Mouse (Mus musculus): Measurements from ENCODE around the gene Pogk. TPM values are rescaled to one million over a fixed set of nuclear protein-coding genes. Genes with fewer than 3 reads are reported as not detected.

Pogk gene
- polyA plus RNA-seq, 1 experiment from 2014 or later = 9.3 TPM

GRCm38 (mm10) chr1:166379013-166379629 lies 30.5 kb downstream of the Pogk start, which contains the start of gene Tada1:
Gene Tada1 (plus strand): TSS chr1:166379097.
- Histone ChIP-seq H3K4me1 (replicated peaks) (peaks cover 18% of the 10 kb centered on the region), H3K27ac (peak within 1 kb of the TSS; percentile 96), H3K9me3 (replicated peaks) (no peaks in the 10 kb centered on the region), H3K36me3 (peaks cover 14% of the 10 kb centered on the region), H3K4me2 (peak within 1 kb of the TSS; percentile 76), H3K9ac (peak within 1 kb of the TSS; percentile 99), H3K27me3 (no peaks in the 10 kb centered on the region), H3K4me3 (peak within 1 kb of the TSS; percentile 94)
- ATAC-seq (replicated peaks; ENCODE audit: insufficient number of reproducible peaks, insufficient read depth, low FRiP score, low read depth) = peak; percentile 94
- under 1% methylated on average over 61 of the region's 81 CpGs for WGBS

- ATAC-seq (replicated peaks; ENCODE audit: insufficient number of reproducible peaks, insufficient read depth, low FRiP score, low read depth) = no peak
- Histone ChIP-seq H3K4me3 (peak overlapping the region; percentile 94), H3K4me2 (peak overlapping the region; percentile 76), H3K4me1 (replicated peaks) (peaks cover 18% of the 10 kb centered on the region), H3K9ac (peak overlapping the region; percentile 60), H3K27ac (peak overlapping the region; percentile 96), H3K36me3 (peaks cover 10% of the 10 kb centered on the region), H3K9me3 (replicated peaks) (no peaks in the 10 kb centered on the region), H3K27me3 (no peaks in the 10 kb centered on the region)
- 5% methylated on average over 20 of the region's 21 CpGs for WGBS
These were observed 31.1 kb downstream of the Pogk start for GRCm38 (mm10) chr1:166378431-166379012.

- Histone ChIP-seq H3K27me3 (no peaks in the 10 kb centered on the region), H3K4me2 (no peak overlapping the region), H3K9ac (no peak overlapping the region), H3K4me1 (replicated peaks) (peaks cover 18% of the 10 kb centered on the region), H3K27ac (no peak overlapping the region), H3K9me3 (replicated peaks) (no peaks in the 10 kb centered on the region), H3K36me3 (no peaks in the 10 kb centered on the region; the same call in 1 of the 2 replicates), H3K4me3 (no peak overlapping the region)
- no peak for ATAC-seq (replicated peaks; ENCODE audit: insufficient number of reproducible peaks, insufficient read depth, low FRiP score, low read depth)
- 82% methylated on average over 6 of the region's 6 CpGs for WGBS
These were observed 32.5 kb downstream of the Pogk start for GRCm38 (mm10) chr1:166377171-166377570.

GRCm38 (mm10) chr1:166363122-166363521 lies 46.5 kb downstream of the Pogk start:
- H3K4me2 ChIP-seq = no peak overlapping the region
- ATAC-seq (replicated peaks; ENCODE audit: insufficient number of reproducible peaks, insufficient read depth, low FRiP score, low read depth) = no peak
- H3K4me3 ChIP-seq = no peak overlapping the region
- H3K27ac ChIP-seq = no peak overlapping the region
- no peak overlapping the region for H3K9ac ChIP-seq
- no peaks in the 10 kb centered on the region for H3K36me3 ChIP-seq
- H3K27me3 ChIP-seq = peaks cover 5% of the 10 kb centered on the region; the same call in 1 of the 2 replicates
- H3K9me3 ChIP-seq (replicated peaks) = no peaks in the 10 kb centered on the region
- H3K4me1 ChIP-seq (replicated peaks) = no peaks in the 10 kb centered on the region

- WGBS = 74% methylated on average over 3 of the region's 3 CpGs
- no peaks in the 10 kb centered on the region for H3K36me3 ChIP-seq
- H3K4me1 ChIP-seq (replicated peaks) = no peaks in the 10 kb centered on the region
- ATAC-seq (replicated peaks; ENCODE audit: insufficient number of reproducible peaks, insufficient read depth, low FRiP score, low read depth) = no peak
- no peak overlapping the region for H3K4me2 ChIP-seq
- H3K9ac ChIP-seq = no peak overlapping the region
- no peaks in the 10 kb centered on the region for H3K9me3 ChIP-seq (replicated peaks)
- H3K27ac ChIP-seq = no peak overlapping the region
- H3K27me3 ChIP-seq = peaks cover 5% of the 10 kb centered on the region; the same call in 1 of the 2 replicates
- H3K4me3 ChIP-seq = no peak overlapping the region
These were observed 47.0 kb downstream of the Pogk start for GRCm38 (mm10) chr1:166362659-166363058.

GRCm38 (mm10) chr1:166361842-166362241 lies 47.8 kb downstream of the Pogk start:
- no peak overlapping the region for H3K4me3 ChIP-seq
- H3K27ac ChIP-seq = no peak overlapping the region
- no peak overlapping the region for H3K9ac ChIP-seq
- 69% methylated on average over 3 of the region's 3 CpGs for WGBS
- H3K36me3 ChIP-seq = no peaks in the 10 kb centered on the region
- H3K27me3 ChIP-seq = peaks cover 5% of the 10 kb centered on the region; the same call in 1 of the 2 replicates
- no peaks in the 10 kb centered on the region for H3K9me3 ChIP-seq (replicated peaks)
- ATAC-seq (replicated peaks; ENCODE audit: insufficient number of reproducible peaks, insufficient read depth, low FRiP score, low read depth) = no peak
- no peaks in the 10 kb centered on the region for H3K4me1 ChIP-seq (replicated peaks)
- no peak overlapping the region for H3K4me2 ChIP-seq

- Histone ChIP-seq H3K4me3 (no peak overlapping the region), H3K27me3 (peaks cover 5% of the 10 kb centered on the region; the same call in 1 of the 2 replicates), H3K36me3 (no peaks in the 10 kb centered on the region), H3K4me2 (no peak overlapping the region), H3K9me3 (replicated peaks) (no peaks in the 10 kb centered on the region), H3K9ac (no peak overlapping the region), H3K4me1 (replicated peaks) (no peaks in the 10 kb centered on the region), H3K27ac (no peak overlapping the region)
- 75% methylated on average over 5 of the region's 5 CpGs for WGBS
- ATAC-seq (replicated peaks; ENCODE audit: insufficient number of reproducible peaks, insufficient read depth, low FRiP score, low read depth) = no peak
These were observed 48.8 kb downstream of the Pogk start for GRCm38 (mm10) chr1:166360896-166361295.

- Histone ChIP-seq H3K4me2 (no peak overlapping the region), H3K9me3 (replicated peaks) (no peaks in the 10 kb centered on the region), H3K4me3 (no peak overlapping the region), H3K36me3 (no peaks in the 10 kb centered on the region), H3K4me1 (replicated peaks) (no peaks in the 10 kb centered on the region), H3K27me3 (peaks cover 5% of the 10 kb centered on the region; the same call in 1 of the 2 replicates), H3K9ac (no peak overlapping the region), H3K27ac (no peak overlapping the region)
- whole genome bisulfite sequencing = 23% methylated on average over 14 of the region's 14 CpGs
- peak; percentile 62; the same call in 1 of the 2 replicates for ATAC-seq (replicated peaks; ENCODE audit: insufficient number of reproducible peaks, insufficient read depth, low FRiP score, low read depth)
These were observed 49.4 kb downstream of the Pogk start for GRCm38 (mm10) chr1:166360157-166360855.

- H3K4me2 ChIP-seq = no peak overlapping the region
- 79% methylated on average over 11 of the region's 11 CpGs for WGBS
- H3K4me3 ChIP-seq = no peak overlapping the region
These were observed 59.9 kb downstream of the Pogk start for GRCm38 (mm10) chr1:166349751-166350150.

GRCm38 (mm10) chr1:166349341-166349740 lies 60.3 kb downstream of the Pogk start:
- no peak overlapping the region for H3K9ac ChIP-seq
- no peak overlapping the region for H3K4me3 ChIP-seq
- H3K27ac ChIP-seq = no peak overlapping the region
- ATAC-seq (replicated peaks; ENCODE audit: insufficient number of reproducible peaks, insufficient read depth, low FRiP score, low read depth) = no peak
- no peak overlapping the region for H3K4me2 ChIP-seq
- no peaks in the 10 kb centered on the region for H3K36me3 ChIP-seq
- no peaks in the 10 kb centered on the region for H3K27me3 ChIP-seq
- WGBS = 72% methylated on average over 3 of the region's 3 CpGs
- no peaks in the 10 kb centered on the region for H3K9me3 ChIP-seq (replicated peaks)
- no peaks in the 10 kb centered on the region for H3K4me1 ChIP-seq (replicated peaks)

More at GRCm38 (mm10) chr1:166349751-166350150, 59.9 kb downstream of the Pogk start:
- H3K9ac ChIP-seq = no peak overlapping the region
- H3K27ac ChIP-seq = no peak overlapping the region
- H3K27me3 ChIP-seq = no peaks in the 10 kb centered on the region
- no peaks in the 10 kb centered on the region for H3K36me3 ChIP-seq
- no peaks in the 10 kb centered on the region for H3K4me1 ChIP-seq (replicated peaks)
- no peaks in the 10 kb centered on the region for H3K9me3 ChIP-seq (replicated peaks)
- no peak for ATAC-seq (replicated peaks; ENCODE audit: insufficient number of reproducible peaks, insufficient read depth, low FRiP score, low read depth)

- H3K27ac ChIP-seq = no peak overlapping the region
- H3K9ac ChIP-seq = no peak overlapping the region
- 66% methylated on average over 3 of the region's 3 CpGs for WGBS
- no peaks in the 10 kb centered on the region for H3K9me3 ChIP-seq (replicated peaks)
- no peaks in the 10 kb centered on the region for H3K36me3 ChIP-seq
- no peak overlapping the region for H3K4me2 ChIP-seq
- no peak for ATAC-seq (replicated peaks; ENCODE audit: insufficient number of reproducible peaks, insufficient read depth, low FRiP score, low read depth)
- H3K27me3 ChIP-seq = no peaks in the 10 kb centered on the region
- H3K4me1 ChIP-seq (replicated peaks) = no peaks in the 10 kb centered on the region
- H3K4me3 ChIP-seq = no peak overlapping the region
These were observed 62.8 kb downstream of the Pogk start for GRCm38 (mm10) chr1:166346906-166347305.
